Mouse (Mus musculus) forebrain, embryonic 16.5 days (tissue): Measurements from ENCODE around the gene Slc9a5. TPM values are rescaled to one million over a fixed set of nuclear protein-coding genes. Genes with fewer than 3 reads are reported as not detected.

Source experiments
- ATAC-seq: fragments of 200-750 bp; cut with Nextera tagmentation; 2 replicates; pipeline ENCODE4 v1.8.0; 2017; ENCODE audit warnings: mild to moderate bottlenecking, moderate library complexity
- H3K27ac ChIP-seq: fragments of 300-500 bp; sonication (generic); 2 replicates; pipeline ENCODE4 v1.5.1; 2014; ENCODE audit warnings: low read length, control low read depth
- H3K27me3 ChIP-seq: fragments of 300-500 bp; sonication (generic); replicated peaks from 2 replicates; pipeline ENCODE4 v1.6.1; 2014; ENCODE audit warnings: low read length; ENCODE audit not compliant: control insufficient read depth, insufficient read depth
- H3K36me3 ChIP-seq: fragments of 300-500 bp; sonication (generic); 2 replicates; pipeline ENCODE4 v1.6.1; 2014; ENCODE audit not compliant: control insufficient read depth, insufficient read depth
- H3K4me1 ChIP-seq: fragments of 300-500 bp; sonication (generic); replicated peaks from 2 replicates; pipeline ENCODE4 v1.6.1; 2014; ENCODE audit warnings: low read length; ENCODE audit not compliant: control insufficient read depth, insufficient read depth
- H3K4me2 ChIP-seq: fragments of 300-500 bp; sonication (generic); 2 replicates; pipeline ENCODE4 v1.6.1; 2014; ENCODE audit warnings: mild to moderate bottlenecking, low read length, control low read depth
- H3K4me3 ChIP-seq: fragments of 300-500 bp; sonication (generic); replicated peaks from 2 replicates; pipeline ENCODE4 v1.5.1; 2014; ENCODE audit warnings: mild to moderate bottlenecking, low read length, control low read depth
- H3K9ac ChIP-seq: fragments of 300-500 bp; sonication (generic); replicated peaks from 2 replicates; pipeline ENCODE4 v1.6.1; 2014; ENCODE audit warnings: low read depth, low read length, control low read depth
- H3K9me3 ChIP-seq: fragments of 300-500 bp; sonication (generic); 2 replicates; pipeline ENCODE4 v1.6.1; 2016; ENCODE audit warnings: low read length; ENCODE audit not compliant: control insufficient read depth
- WGBS: fragments of 180-500 bp; shearing (Covaris S2); extraction: QIAGEN DNeasy Blood & Tissue Kit; methylation state at CpG from one replicate; pipeline ENCODE4 v1.1.7; 2014; 5-methylcytosine and 5-hydroxymethylcytosine counted together
- microRNA counts: library from miRNA; unstranded; fragments of <30 nt; microRNA quantifications from one replicate; lab custom pipeline; 2016
- microRNA-seq: library from miRNA; unstranded; fragments of <30 nt; microRNA quantifications from one replicate; pipeline ENCODE4, GENCODE M21; 2017
- polyA plus RNA-seq: library from polyadenylated mRNA; unstranded; fragments of >200 nt; fragmentation: Nextera tagmentation; extraction: Ambion mirVana; gene quantifications from 2 replicates; pipeline ENCODE4 v1.2.1, GENCODE M21; 2015

The Slc9a5 gene
- polyA plus RNA-seq, 1 experiment from 2014 or later, result 10.3 TPM

DNA sequence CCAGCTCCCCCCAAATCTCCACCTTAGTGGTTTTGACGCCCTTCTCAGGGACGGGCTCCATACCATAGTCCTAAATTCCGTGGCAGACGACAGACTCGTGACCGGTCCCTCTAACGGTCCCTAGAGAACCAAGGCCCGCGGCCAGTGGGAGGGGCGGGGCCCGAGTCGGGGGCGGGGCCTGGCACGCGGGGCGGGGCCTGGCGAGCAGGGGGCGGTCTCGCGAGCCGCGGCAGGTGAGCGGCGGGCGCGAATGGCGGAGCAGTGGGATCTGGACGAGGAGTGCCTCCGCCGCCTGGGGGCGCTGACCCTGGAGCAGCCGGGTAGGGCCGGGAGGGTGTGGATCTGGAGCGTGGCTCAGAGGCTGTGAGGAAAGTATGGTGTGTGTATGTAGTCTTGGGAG is 64.7 kb downstream of the Slc9a5 start, which contains the start of the genes Kctd19 and Lrrc36:
Gene Kctd19, minus strand, starts transcription at position 112 of the 400 bp plus-strand sequence.
Gene Lrrc36, plus strand, starts transcription at position 181 of the 400 bp plus-strand sequence.
- 1% methylated on average over 34 of the region's 34 CpGs for WGBS
- peak within 1 kb of the TSS; percentile 52 for H3K4me2 ChIP-seq
- H3K4me3 ChIP-seq, result peak within 1 kb of the TSS; percentile 33
- no peaks in the 10 kb centered on the region for H3K9me3 ChIP-seq
- H3K9ac ChIP-seq, result no peak within 1 kb of the TSS; the same call in 1 of the 2 replicates
- H3K36me3 ChIP-seq, result no peaks in the 10 kb centered on the region
- peaks cover 15% of the 10 kb centered on the region for H3K27me3 ChIP-seq
- ATAC-seq, result no peak
- no peak within 1 kb of the TSS for H3K27ac ChIP-seq
- H3K4me1 ChIP-seq, result peaks cover 6% of the 10 kb centered on the region

- Histone ChIP-seq H3K9ac (no peak overlapping the region), H3K4me3 (no peak overlapping the region), H3K4me1 (no peaks in the 10 kb centered on the region), H3K9me3 (no peaks in the 10 kb centered on the region), H3K27ac (no peak overlapping the region), H3K27me3 (peaks cover 3% of the 10 kb centered on the region; the same call in 1 of the 2 replicates), H3K36me3 (no peaks in the 10 kb centered on the region), H3K4me2 (no peak overlapping the region)
- 77% methylated on average over 2 of the region's 2 CpGs for WGBS
- no peak for ATAC-seq
Observed at GRCm38 (mm10) chr8:105418992-105419391, 70.3 kb downstream of the Slc9a5 start.

MicroRNAs within 50 kb of the gene (microRNA counts, 519-probe panel; counts per million panel counts)
- 2,419 counts per million, percentile 57 among the panel's probes with 10 or more counts for microRNA mmu-miR-328 (lab: Ali Mortazavi, UCI)

Small RNA genes lying within 50 kb of the gene (microRNA-seq; reads per million reads assigned to microRNA genes)
- not detected for gene Gm27320
- gene Mir328, result 363 reads per million, percentile 70 among the genes with 10 or more reads in this experiment

Other genes with a start within 250 kb of the Slc9a5 start
- 0.11 and 0.29 TPM in 2 replicates for gene Ces4a, start 217.0 kb upstream of the Slc9a5 start, polyA plus RNA-seq
- gene Cbfb, start 178.2 kb upstream of the Slc9a5 start, polyA plus RNA-seq, result 34.2 and 40.1 TPM in 2 replicates
- gene D230025D16Rik, start 123.7 kb upstream of the Slc9a5 start, polyA plus RNA-seq, result 34.3 and 35.7 TPM in 2 replicates
- 3.8 and 4.3 TPM in 2 replicates for gene B3gnt9, start 93.7 kb upstream of the Slc9a5 start, polyA plus RNA-seq
- gene Tradd, start 84.2 kb upstream of the Slc9a5 start, polyA plus RNA-seq, result 23.4 and 27.3 TPM in 2 replicates
- gene Fbxl8, start 84.2 kb upstream of the Slc9a5 start, polyA plus RNA-seq, result 0.83 and 0.96 TPM in 2 replicates
- 0.25 TPM in 1 of 2 replicates, not detected in the other for gene Hsf4, start 79.0 kb upstream of the Slc9a5 start, polyA plus RNA-seq
- gene Nol3, start 72.7 kb upstream of the Slc9a5 start, polyA plus RNA-seq, result 1.5 and 2.8 TPM in 2 replicates
- gene 4931428F04Rik, start 59.0 kb upstream of the Slc9a5 start, polyA plus RNA-seq, result 110 and 125 TPM in 2 replicates
- gene Exoc3l, start 52.7 kb upstream of the Slc9a5 start, polyA plus RNA-seq, result 12.5 and 12.9 TPM in 2 replicates
- gene E2f4, start 51.2 kb upstream of the Slc9a5 start, polyA plus RNA-seq, result 44.9 and 46.8 TPM in 2 replicates
- gene Elmo3, start 43.2 kb upstream of the Slc9a5 start, polyA plus RNA-seq, result 0.76 and 1.3 TPM in 2 replicates
- 0.36 and 0.99 TPM in 2 replicates for gene Lrrc29, start 22.6 kb upstream of the Slc9a5 start, polyA plus RNA-seq
- gene Tmem208, start 22.5 kb upstream of the Slc9a5 start, polyA plus RNA-seq, result 111 and 126 TPM in 2 replicates
- gene Fhod1, start 890 bp upstream of the Slc9a5 start, polyA plus RNA-seq, result 0.43 and 1.2 TPM in 2 replicates
- gene Plekhg4, start 24.4 kb downstream of the Slc9a5 start, polyA plus RNA-seq, result 1.3 and 1.9 TPM in 2 replicates
- gene Kctd19, start 64.7 kb downstream of the Slc9a5 start, polyA plus RNA-seq, result not detected in 2 replicates
- 0.37 and 0.80 TPM in 2 replicates for gene Lrrc36, start 64.7 kb downstream of the Slc9a5 start, polyA plus RNA-seq
- gene Tppp3, start 122.7 kb downstream of the Slc9a5 start, polyA plus RNA-seq, result 28.9 and 56.5 TPM in 2 replicates
- 26.3 and 33.3 TPM in 2 replicates for gene Zdhhc1, start 148.1 kb downstream of the Slc9a5 start, polyA plus RNA-seq
- 0.35 and 0.48 TPM in 2 replicates for gene Hsd11b2, start 169.9 kb downstream of the Slc9a5 start, polyA plus RNA-seq
- gene Atp6v0d1, start 217.2 kb downstream of the Slc9a5 start, polyA plus RNA-seq, result 193 and 203 TPM in 2 replicates